Mouse (Mus musculus) G1E (cell line): ENCODE data around the gene Ankrd7.

Source experiments
- CTCF ChIP-seq: IDR thresholded peaks from 2 replicates; pipeline ENCODE4 v1.5.1; 2012; ENCODE audit warnings: low read depth, low read length, inconsistent platforms, mixed read lengths
- GATA2 ChIP-seq: IDR thresholded peaks from 2 replicates; pipeline ENCODE4 v1.6.1; 2012; ENCODE audit warnings: low read depth, low read length, inconsistent platforms, borderline replicate concordance

- TF ChIP-seq CTCF, result no peak
- TF ChIP-seq GATA2, result no peak
These were observed 43.3 kb upstream of the Ankrd7 start for GRCm38 (mm10) chr6:18822812-18823211.
